Mouse (Mus musculus): ENCODE results near the gene Por. TPM values are rescaled to one million over a fixed set of nuclear protein-coding genes. Genes with fewer than 3 reads are reported as not detected.

The Por gene
- polyA plus RNA-seq, 1 experiment from 2014 or later: 33.2 TPM

GRCm38 (mm10) chr5:135726641-135727346 lies 57.0 kb downstream of the Por start:
- H3K36me3 ChIP-seq (ENCODE audit: control insufficient read depth, insufficient read depth, low read length): peaks cover 34% of the 10 kb centered on the region
- peak overlapping the region; percentile 47 to 67 for H3K27ac ChIP-seq (replicated peaks in 1 of 2; ENCODE audit: control insufficient read depth in 1 of 2, insufficient read depth in 1 of 2, low read depth in 2 of 2, low read length in 2 of 2)
- peak overlapping the region; percentile 27; the same call in 1 of the 2 replicates for H3K9ac ChIP-seq (ENCODE audit: low read length)
- no peaks in the 10 kb centered on the region for H3K9me3 ChIP-seq (ENCODE audit: control insufficient read depth, low read length)
- H3K4me2 ChIP-seq (ENCODE audit: low read length): no peak overlapping the region
- ATAC-seq (ENCODE audit: insufficient number of reproducible peaks, insufficient read depth, low FRiP score, low read depth): peak; percentile 58
- H3K4me3 ChIP-seq (ENCODE audit: control insufficient read depth in 1 of 2, insufficient read depth in 1 of 2, low read depth in 1 of 2, low read length in 2 of 2): no peak overlapping the region
- H3K27me3 ChIP-seq (ENCODE audit: control insufficient read depth, insufficient read depth, low read length): no peaks in the 10 kb centered on the region
- 52% methylated on average over 2 of the region's 2 CpGs for WGBS
- H3K4me1 ChIP-seq (ENCODE audit: control insufficient read depth in 2 of 2, insufficient read depth in 2 of 2, low read length in 2 of 2): peaks cover 38 to 59% of the 10 kb centered on the region in 2 experiments

GRCm38 (mm10) chr5:135727871-135728270 lies 58.0 kb downstream of the Por start:
- Histone ChIP-seq H3K4me3 (ENCODE audit: control insufficient read depth in 1 of 2, insufficient read depth in 1 of 2, low read depth in 1 of 2, low read length in 2 of 2) (no peak overlapping the region), H3K4me2 (ENCODE audit: low read length) (no peak overlapping the region), H3K9ac (ENCODE audit: low read length) (no peak overlapping the region), H3K4me1 (ENCODE audit: control insufficient read depth in 2 of 2, insufficient read depth in 2 of 2, low read length in 2 of 2) (peaks cover 31 to 48% of the 10 kb centered on the region in 2 experiments), H3K27ac (replicated peaks in 1 of 2; ENCODE audit: control insufficient read depth in 1 of 2, insufficient read depth in 1 of 2, low read depth in 2 of 2, low read length in 2 of 2) (no peak overlapping the region; a peak in 1 of 4 replicates), H3K9me3 (ENCODE audit: control insufficient read depth, low read length) (no peaks in the 10 kb centered on the region), H3K27me3 (ENCODE audit: control insufficient read depth, insufficient read depth, low read length) (no peaks in the 10 kb centered on the region), H3K36me3 (ENCODE audit: control insufficient read depth, insufficient read depth, low read length) (peaks cover 45% of the 10 kb centered on the region)
- ATAC-seq (ENCODE audit: insufficient number of reproducible peaks, insufficient read depth, low FRiP score, low read depth): no peak
- 87% methylated on average over 9 of the region's 9 CpGs for WGBS

DNA sequence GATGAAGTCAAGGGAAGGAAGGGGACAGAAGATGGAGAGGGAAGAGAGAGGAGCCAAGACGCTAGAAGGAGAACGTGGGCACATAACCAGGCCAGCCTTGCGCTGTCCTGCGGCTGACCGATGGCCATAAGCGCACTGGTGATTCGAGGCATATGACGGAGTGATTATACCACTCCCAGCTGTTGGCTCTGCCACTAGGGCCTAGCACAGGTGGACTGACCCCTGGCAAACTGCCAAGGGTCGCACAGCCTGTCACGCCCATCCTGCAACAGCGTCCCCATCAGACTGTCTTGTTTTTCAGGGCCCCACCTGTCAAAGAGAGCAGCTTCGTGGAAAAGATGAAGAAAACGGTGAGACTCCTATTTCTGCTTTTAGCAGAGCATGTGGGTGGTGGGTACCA lies 58.5 kb downstream of the Por start:
- H3K4me2 ChIP-seq (ENCODE audit: low read length): no peak overlapping the region

GRCm38 (mm10) chr5:135729351-135729750 lies 59.5 kb downstream of the Por start:
- peaks cover 31 to 36% of the 10 kb centered on the region in 2 experiments for H3K4me1 ChIP-seq (ENCODE audit: control insufficient read depth in 2 of 2, insufficient read depth in 2 of 2, low read length in 2 of 2)
- H3K9me3 ChIP-seq (ENCODE audit: control insufficient read depth, low read length): no peaks in the 10 kb centered on the region
- no peak overlapping the region for H3K4me3 ChIP-seq (ENCODE audit: control insufficient read depth in 1 of 2, insufficient read depth in 1 of 2, low read depth in 1 of 2, low read length in 2 of 2)
- no peaks in the 10 kb centered on the region for H3K27me3 ChIP-seq (ENCODE audit: control insufficient read depth, insufficient read depth, low read length)
- peaks cover 60% of the 10 kb centered on the region for H3K36me3 ChIP-seq (ENCODE audit: control insufficient read depth, insufficient read depth, low read length)
- H3K27ac ChIP-seq (replicated peaks in 1 of 2; ENCODE audit: control insufficient read depth in 1 of 2, insufficient read depth in 1 of 2, low read depth in 2 of 2, low read length in 2 of 2): no peak overlapping the region
- 89% methylated on average over 13 of the region's 13 CpGs for WGBS
- H3K4me2 ChIP-seq (ENCODE audit: low read length): no peak overlapping the region
- no peak overlapping the region for H3K9ac ChIP-seq (ENCODE audit: low read length)
- no peak for ATAC-seq (ENCODE audit: insufficient number of reproducible peaks, insufficient read depth, low FRiP score, low read depth)

More for the DNA sequence above, 58.5 kb downstream of the Por start:
- Histone ChIP-seq H3K27me3 (ENCODE audit: control insufficient read depth, insufficient read depth, low read length) (no peaks in the 10 kb centered on the region), H3K4me3 (ENCODE audit: control insufficient read depth in 1 of 2, insufficient read depth in 1 of 2, low read depth in 1 of 2, low read length in 2 of 2) (no peak overlapping the region), H3K27ac (replicated peaks in 1 of 2; ENCODE audit: control insufficient read depth in 1 of 2, insufficient read depth in 1 of 2, low read depth in 2 of 2, low read length in 2 of 2) (no peak overlapping the region), H3K9ac (ENCODE audit: low read length) (no peak overlapping the region), H3K9me3 (ENCODE audit: control insufficient read depth, low read length) (no peaks in the 10 kb centered on the region), H3K36me3 (ENCODE audit: control insufficient read depth, insufficient read depth, low read length) (peaks cover 50% of the 10 kb centered on the region), H3K4me1 (ENCODE audit: control insufficient read depth in 2 of 2, insufficient read depth in 2 of 2, low read length in 2 of 2) (peaks cover 31 to 44% of the 10 kb centered on the region in 2 experiments)
- ATAC-seq (ENCODE audit: insufficient number of reproducible peaks, insufficient read depth, low FRiP score, low read depth): no peak
- WGBS: 89% methylated on average over 13 of the region's 13 CpGs

DNA sequence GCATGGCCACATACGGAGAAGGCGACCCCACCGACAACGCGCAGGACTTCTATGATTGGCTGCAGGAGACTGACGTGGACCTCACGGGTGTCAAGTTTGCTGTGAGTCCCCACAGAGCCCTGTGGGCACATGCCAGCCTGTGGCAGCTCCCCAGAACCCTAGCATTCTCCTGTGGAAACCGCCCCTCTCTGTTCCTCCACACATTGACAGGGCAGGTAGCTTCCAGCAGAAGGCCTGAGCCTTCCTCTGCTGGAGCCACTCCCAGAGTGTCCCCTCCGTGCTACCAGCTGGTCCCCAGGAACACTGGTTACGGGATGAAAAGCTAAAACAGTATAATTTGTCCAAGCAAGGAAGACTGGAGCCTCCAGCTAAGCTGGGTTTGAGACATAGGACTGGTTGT lies 60.4 kb downstream of the Por start:
- H3K36me3 ChIP-seq (ENCODE audit: control insufficient read depth, insufficient read depth, low read length): peaks cover 69% of the 10 kb centered on the region
- no peak overlapping the region for H3K27ac ChIP-seq (replicated peaks in 1 of 2; ENCODE audit: control insufficient read depth in 1 of 2, insufficient read depth in 1 of 2, low read depth in 2 of 2, low read length in 2 of 2)
- H3K4me1 ChIP-seq (ENCODE audit: control insufficient read depth in 2 of 2, insufficient read depth in 2 of 2, low read length in 2 of 2): peaks cover 21 to 26% of the 10 kb centered on the region in 2 experiments
- WGBS: 93% methylated on average over 10 of the region's 10 CpGs
- no peaks in the 10 kb centered on the region for H3K27me3 ChIP-seq (ENCODE audit: control insufficient read depth, insufficient read depth, low read length)
- no peak overlapping the region for H3K4me2 ChIP-seq (ENCODE audit: low read length)
- H3K9ac ChIP-seq (ENCODE audit: low read length): no peak overlapping the region
- ATAC-seq (ENCODE audit: insufficient number of reproducible peaks, insufficient read depth, low FRiP score, low read depth): no peak
- no peak overlapping the region for H3K4me3 ChIP-seq (ENCODE audit: control insufficient read depth in 1 of 2, insufficient read depth in 1 of 2, low read depth in 1 of 2, low read length in 2 of 2)
- H3K9me3 ChIP-seq (ENCODE audit: control insufficient read depth, low read length): no peaks in the 10 kb centered on the region

- H3K4me2 ChIP-seq (ENCODE audit: low read length): no peak overlapping the region
- WGBS: 90% methylated on average over 10 of the region's 10 CpGs
- no peaks in the 10 kb centered on the region for H3K27me3 ChIP-seq (ENCODE audit: control insufficient read depth, insufficient read depth, low read length)
- H3K9me3 ChIP-seq (ENCODE audit: control insufficient read depth, low read length): no peaks in the 10 kb centered on the region
- peaks cover 15 to 20% of the 10 kb centered on the region in 2 experiments for H3K4me1 ChIP-seq (ENCODE audit: control insufficient read depth in 2 of 2, insufficient read depth in 2 of 2, low read length in 2 of 2)
- no peak for ATAC-seq (ENCODE audit: insufficient number of reproducible peaks, insufficient read depth, low FRiP score, low read depth)
- H3K36me3 ChIP-seq (ENCODE audit: control insufficient read depth, insufficient read depth, low read length): peaks cover 75% of the 10 kb centered on the region
- no peak overlapping the region for H3K4me3 ChIP-seq (ENCODE audit: control insufficient read depth in 1 of 2, insufficient read depth in 1 of 2, low read depth in 1 of 2, low read length in 2 of 2)
- H3K27ac ChIP-seq (replicated peaks in 1 of 2; ENCODE audit: control insufficient read depth in 1 of 2, insufficient read depth in 1 of 2, low read depth in 2 of 2, low read length in 2 of 2): no peak overlapping the region
- no peak overlapping the region for H3K9ac ChIP-seq (ENCODE audit: low read length)
Measured at GRCm38 (mm10) chr5:135730916-135731315, 61.1 kb downstream of the Por start.

DNA sequence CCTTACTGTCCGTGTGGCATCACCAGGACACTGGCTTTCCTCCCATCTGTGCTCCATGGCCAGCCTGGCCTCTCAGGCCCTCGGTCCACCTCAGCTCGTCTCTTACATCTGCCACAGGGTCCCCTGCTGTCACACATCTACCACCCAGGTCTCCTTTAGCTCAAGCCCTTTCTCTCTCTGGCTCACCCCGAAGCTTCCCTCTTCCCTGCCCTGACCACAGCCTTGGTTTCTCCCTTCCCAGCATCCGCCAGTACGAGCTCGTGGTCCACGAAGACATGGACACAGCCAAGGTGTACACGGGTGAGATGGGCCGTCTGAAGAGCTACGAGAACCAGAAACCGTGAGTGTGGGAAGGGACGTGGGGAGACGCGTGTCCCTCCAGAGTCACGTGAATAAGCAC lies 61.5 kb downstream of the Por start:
- ATAC-seq (ENCODE audit: insufficient number of reproducible peaks, insufficient read depth, low FRiP score, low read depth): no peak
- no peak overlapping the region for H3K9ac ChIP-seq (ENCODE audit: low read length)
- H3K4me2 ChIP-seq (ENCODE audit: low read length): no peak overlapping the region
- no peak overlapping the region for H3K27ac ChIP-seq (replicated peaks in 1 of 2; ENCODE audit: control insufficient read depth in 1 of 2, insufficient read depth in 1 of 2, low read depth in 2 of 2, low read length in 2 of 2)
- H3K36me3 ChIP-seq (ENCODE audit: control insufficient read depth, insufficient read depth, low read length): peaks cover 80% of the 10 kb centered on the region
- peaks cover 11 to 16% of the 10 kb centered on the region in 2 experiments for H3K4me1 ChIP-seq (ENCODE audit: control insufficient read depth in 2 of 2, insufficient read depth in 2 of 2, low read length in 2 of 2)
- 95% methylated on average over 15 of the region's 16 CpGs for WGBS
- H3K9me3 ChIP-seq (ENCODE audit: control insufficient read depth, low read length): no peaks in the 10 kb centered on the region
- no peak overlapping the region for H3K4me3 ChIP-seq (ENCODE audit: control insufficient read depth in 1 of 2, insufficient read depth in 1 of 2, low read depth in 1 of 2, low read length in 2 of 2)
- no peaks in the 10 kb centered on the region for H3K27me3 ChIP-seq (ENCODE audit: control insufficient read depth, insufficient read depth, low read length)

- WGBS: 81% methylated on average over 4 of the region's 4 CpGs
- Histone ChIP-seq H3K27ac (replicated peaks in 1 of 2; ENCODE audit: control insufficient read depth in 1 of 2, insufficient read depth in 1 of 2, low read depth in 2 of 2, low read length in 2 of 2) (no peak overlapping the region), H3K9ac (ENCODE audit: low read length) (no peak overlapping the region), H3K4me1 (ENCODE audit: control insufficient read depth in 2 of 2, insufficient read depth in 2 of 2, low read length in 2 of 2) (peaks cover 0 to 2% of the 10 kb centered on the region in 2 experiments; a peak in 2 of 4 replicates), H3K4me3 (ENCODE audit: control insufficient read depth in 1 of 2, insufficient read depth in 1 of 2, low read depth in 1 of 2, low read length in 2 of 2) (no peak overlapping the region), H3K36me3 (ENCODE audit: control insufficient read depth, insufficient read depth, low read length) (peaks cover 89% of the 10 kb centered on the region), H3K9me3 (ENCODE audit: control insufficient read depth, low read length) (no peaks in the 10 kb centered on the region), H3K27me3 (ENCODE audit: control insufficient read depth, insufficient read depth, low read length) (no peaks in the 10 kb centered on the region), H3K4me2 (ENCODE audit: low read length) (no peak overlapping the region)
- no peak for ATAC-seq (ENCODE audit: insufficient number of reproducible peaks, insufficient read depth, low FRiP score, low read depth)
Measured at GRCm38 (mm10) chr5:135733071-135733470, 63.2 kb downstream of the Por start.
